12 mouse cellular contexts compared by ENCODE assay signal in genomic region chr11:120779876-120780275, GRCm38 (mm10).
"Had no signal": no experiment of that assay in that cellular context is flagged by ENCODE, and none has a peak within 500 bp of the region (broad histone marks: within the 10 kb centered on the region; RNA-seq: fewer than 3 reads in every experiment).

No protein-coding gene starts in this region.

- H3K27ac ChIP-seq: midbrain, embryonic 13.5 days; midbrain, embryonic 15.5 days; neural tube, embryonic 12.5 days; stomach, embryonic 15.5 days; stomach, postnatal 0 days had no signal

- H3K36me3 ChIP-seq: stomach, embryonic 15.5 days had no signal

- H3K9ac ChIP-seq: lung, embryonic 14.5 days; midbrain, embryonic 15.5 days; neural tube, embryonic 12.5 days; stomach, embryonic 15.5 days had no signal

- ATAC-seq: midbrain, embryonic 13.5 days; midbrain, embryonic 15.5 days had no signal

- H3K4me3 ChIP-seq: midbrain, embryonic 13.5 days; midbrain, embryonic 15.5 days; neural tube, embryonic 12.5 days; stomach, embryonic 15.5 days had no signal

- H3K27me3 ChIP-seq: midbrain, embryonic 13.5 days; midbrain, embryonic 15.5 days; stomach, embryonic 15.5 days had no signal

- DNase-seq: lung, adult 18-20 months; lung, embryonic 14.5 days; lung, postnatal 10 days; lung, postnatal 4 days; right cerebral cortex, postnatal 14 days; thymus, postnatal 36 days had no signal

- H3K4me2 ChIP-seq: lung, embryonic 14.5 days; midbrain, embryonic 11.5 days; midbrain, embryonic 13.5 days; midbrain, embryonic 15.5 days; neural tube, embryonic 12.5 days; stomach, embryonic 15.5 days had no signal

- H3K9me3 ChIP-seq: midbrain, embryonic 13.5 days; midbrain, embryonic 15.5 days; neural tube, embryonic 12.5 days; stomach, embryonic 15.5 days had no signal
